Mouse (Mus musculus) testis, adult 2 months (tissue): ENCODE data around the gene Ggt5.

Experiments
- CTCF ChIP-seq: fragments of 200-500 bp; IDR thresholded peaks from 2 replicates; pipeline ENCODE4 v1.5.1; 2012; ENCODE audit warnings: low read depth, mild to moderate bottlenecking, inconsistent platforms, low read length, moderate library complexity; ENCODE audit not compliant: control insufficient read depth, insufficient read depth, insufficient replicate concordance
- POLR2A ChIP-seq: fragments of 200-500 bp; IDR thresholded peaks from 2 replicates; pipeline ENCODE4 v1.6.1; 2012; ENCODE audit warnings: low read depth, mild to moderate bottlenecking, inconsistent platforms, low read length, moderate library complexity; ENCODE audit not compliant: control insufficient read depth

DNA sequence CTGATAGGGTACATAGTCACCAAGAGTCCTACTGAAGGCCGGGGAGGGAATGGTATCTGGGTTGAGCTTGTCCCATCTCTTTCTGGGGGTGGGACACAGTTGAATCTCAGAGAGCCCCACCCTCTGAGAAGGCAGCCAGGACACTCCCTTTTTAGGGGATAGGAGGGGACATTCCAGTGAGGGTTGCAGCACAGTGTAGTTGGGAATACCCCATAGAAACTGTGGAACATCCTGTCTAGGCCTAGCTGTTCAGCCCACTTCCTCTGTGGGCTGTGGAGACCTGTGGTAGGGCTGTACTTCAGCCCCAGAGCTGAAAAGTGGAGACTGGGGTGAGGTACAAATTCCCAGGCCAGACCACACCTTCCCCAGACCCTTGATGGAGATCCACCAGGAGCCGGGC is 53.8 kb downstream of the Ggt5 start:
- TF ChIP-seq POLR2A (no peak), CTCF (no peak)
